Mouse (Mus musculus) heart, postnatal 10 days (tissue): ENCODE data around the gene Plekhg1. TPM values are rescaled to one million over a fixed set of nuclear protein-coding genes. Genes with fewer than 3 reads are reported as not detected.
A peak's percentile ranks its signal among the peaks of the same experiment; 100 is the strongest.

ENCODE experiments used
- DNase-seq, 2 experiments: peaks; one replicate each; pipeline ENCODE4 v3.0.0; 2021
- intact Hi-C: fragments of 180-260 bp; cut with DNase I; formaldehyde crosslinking; loops from one replicate; pipeline ENCODE4 v1.15.1; 2025
- total RNA-seq, 2 experiments: library from RNA; stranded (reverse); gene quantifications; 2 replicates each; pipeline ENCODE4 v1.2.3; 2021

The Plekhg1 gene
- total RNA-seq, 2 experiments from 2014 or later: 23.3 to 23.4 TPM

DNA sequence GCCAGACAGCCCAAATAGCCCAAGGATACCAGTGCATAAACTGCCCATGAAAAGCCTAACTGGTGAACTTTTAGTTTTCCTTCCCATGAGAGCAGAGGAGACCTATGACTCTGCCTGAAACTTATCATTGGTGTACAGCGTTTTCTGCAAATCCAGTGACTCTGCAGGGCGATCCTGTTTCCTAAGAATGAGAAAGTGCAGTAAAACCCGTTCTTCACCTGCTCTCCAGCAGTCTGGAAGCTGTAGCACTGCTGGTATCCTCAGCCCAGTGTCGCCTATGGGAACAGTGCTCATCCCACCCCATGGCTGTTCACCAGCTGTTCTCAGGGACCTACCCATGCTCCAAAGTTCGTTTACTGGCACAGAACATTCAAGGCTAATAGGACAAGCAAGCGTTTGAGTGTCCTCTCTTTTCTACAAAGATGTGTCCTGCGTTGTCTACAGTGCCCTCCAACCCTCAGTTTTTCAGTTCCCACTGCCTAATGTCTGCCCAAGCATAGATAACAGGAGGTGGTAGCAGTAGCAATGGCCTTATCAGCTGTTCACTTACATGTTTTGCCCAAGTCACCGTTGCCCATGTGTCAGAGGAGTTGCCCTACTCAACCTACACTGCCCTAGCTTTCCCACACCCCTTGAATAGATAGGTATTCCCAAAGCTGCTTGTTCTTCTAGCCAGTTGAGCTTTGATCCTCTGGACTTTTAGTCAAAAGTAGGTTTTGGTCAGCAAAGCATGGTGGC, 253.4 kb downstream of the Plekhg1 start:
- intact Hi-C loops: no loop called here
- no peak for DNase-seq

DNA sequence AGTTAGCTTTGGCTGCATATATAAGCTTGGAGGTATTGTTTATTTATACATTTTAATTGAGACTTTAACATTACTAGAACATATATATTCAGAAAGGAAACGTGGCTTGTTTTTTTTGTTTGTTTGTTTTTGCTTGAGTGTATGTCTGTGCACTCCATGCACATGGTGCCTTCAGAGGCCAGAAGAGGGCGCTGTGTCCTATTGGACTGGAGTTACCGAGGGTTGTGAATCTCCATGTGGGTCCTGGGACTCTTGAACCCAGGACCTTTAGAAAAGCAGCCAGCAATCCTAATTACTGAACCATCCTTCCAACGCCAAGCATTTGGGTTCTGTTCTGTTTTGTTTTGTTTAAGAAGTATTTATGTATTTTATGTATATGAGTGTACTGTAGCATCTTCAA, 255.1 kb downstream of the Plekhg1 start:
- intact Hi-C loops: loop anchor here (5.0 kb wide), 2 partner anchors 82 to 377 kb away; no protein-coding TSS in a partner anchor
- no peak for DNase-seq

DNA sequence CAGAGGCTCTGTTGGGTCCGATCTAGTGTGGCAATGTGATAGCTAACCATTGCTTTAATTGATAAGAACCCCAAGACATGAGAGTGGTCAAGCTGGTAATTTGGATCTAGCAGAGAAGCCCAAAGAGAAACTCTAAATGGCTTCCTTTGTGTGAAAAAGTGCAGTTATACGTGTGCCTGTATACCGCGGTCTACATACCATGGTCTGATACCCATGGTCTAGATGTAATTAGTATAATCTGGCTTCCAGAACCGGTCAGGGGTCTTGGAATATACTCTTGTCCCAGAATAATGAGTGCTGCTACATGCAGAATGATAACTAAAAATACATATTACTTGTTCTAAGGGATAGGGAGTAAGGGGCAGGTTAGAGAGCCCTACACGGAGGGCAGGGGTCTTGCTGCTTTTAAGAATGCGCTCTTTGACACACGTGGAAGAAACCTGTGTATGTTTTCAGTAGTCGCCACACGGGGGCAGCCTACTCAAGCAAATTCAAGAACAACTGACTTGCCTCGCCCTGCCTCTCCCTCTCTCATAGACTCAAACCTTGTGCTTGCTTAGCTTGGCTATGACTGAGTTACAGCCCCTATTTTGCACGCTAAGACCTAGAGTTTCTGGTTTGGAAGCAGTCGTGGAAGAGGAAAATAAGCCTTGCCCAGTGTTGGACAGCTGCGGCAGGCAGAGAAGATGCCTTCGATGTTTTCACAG, 256.2 kb downstream of the Plekhg1 start:
- DNase-seq: peak; percentile 75 to 82
- intact Hi-C loops: loop anchor here (2.0 to 5.0 kb wide), 3 partner anchors 81 to 376 kb away; no protein-coding TSS in a partner anchor

DNA sequence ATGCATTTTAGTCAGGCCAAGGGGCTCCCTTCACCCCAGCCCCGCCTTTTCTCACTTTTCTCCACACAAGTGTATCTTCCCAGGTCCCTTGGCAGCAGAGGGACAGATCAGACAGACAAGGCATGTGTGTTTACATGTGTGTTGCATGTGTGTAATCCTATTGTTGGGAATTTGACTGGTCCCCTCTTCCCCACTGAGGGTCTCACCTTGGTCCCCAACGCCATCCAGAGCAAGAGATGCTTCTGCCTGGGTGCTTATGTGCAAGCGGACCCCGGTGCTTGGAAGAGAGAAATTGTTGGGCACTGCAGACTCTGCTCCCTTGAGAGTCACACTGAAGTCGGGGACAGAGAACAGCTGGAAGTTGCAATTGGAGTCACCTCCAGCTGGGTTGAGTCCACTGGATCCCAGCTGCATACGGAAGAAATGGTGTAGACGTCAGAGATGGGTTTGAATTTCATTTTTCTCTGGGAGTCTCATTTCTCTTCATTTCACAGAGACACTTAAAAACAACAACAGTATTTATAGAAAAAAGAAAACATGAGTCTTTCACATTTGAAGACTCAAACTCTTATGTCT, 257.8 kb downstream of the Plekhg1 start:
- peak; percentile 38 to 46 for DNase-seq
- intact Hi-C loops: loop anchor here (2.0 to 5.0 kb wide), 3 partner anchors 79 to 374 kb away; no protein-coding TSS in a partner anchor

DNA sequence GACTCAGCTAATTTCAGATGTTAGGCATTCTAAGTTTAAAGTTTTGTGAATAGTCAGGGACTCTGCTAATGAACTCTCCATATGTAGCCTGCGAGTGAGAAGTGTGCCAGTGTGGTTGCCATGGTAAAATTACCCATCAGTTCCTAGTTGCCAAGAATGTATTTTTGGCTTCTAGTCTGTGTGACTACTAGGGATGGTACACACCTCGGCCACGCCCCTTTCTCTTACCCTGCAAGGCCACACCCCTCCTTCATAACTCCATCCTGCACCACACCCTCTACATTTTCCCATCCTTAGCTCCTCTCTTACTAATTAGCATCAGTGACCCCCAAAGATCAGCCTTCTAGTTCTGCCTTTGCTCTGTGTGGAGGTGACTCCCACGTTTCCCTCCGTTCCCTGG, 262.5 kb downstream of the Plekhg1 start:
- intact Hi-C loops: no loop called here
- DNase-seq: no peak

DNA sequence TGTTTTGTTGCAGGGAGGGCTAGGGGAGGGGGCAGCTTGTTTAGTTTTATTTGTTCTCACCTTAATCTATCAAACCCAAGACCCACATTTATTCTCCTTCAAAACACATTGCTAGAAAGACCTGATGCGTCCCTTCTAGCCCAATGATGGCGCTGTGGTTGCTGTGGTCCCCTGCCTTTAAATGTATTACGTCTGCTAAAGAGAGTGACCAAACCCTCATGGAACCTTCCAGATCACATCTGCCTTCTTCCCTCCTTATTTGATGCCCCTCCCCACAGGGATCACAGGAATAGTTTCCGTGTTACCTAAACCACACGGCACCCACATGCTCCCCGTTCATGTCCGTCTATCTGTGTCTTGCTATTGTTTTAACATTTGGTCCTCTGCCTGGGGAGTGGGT, 265.0 kb downstream of the Plekhg1 start:
- intact Hi-C loops: no loop called here

DNA sequence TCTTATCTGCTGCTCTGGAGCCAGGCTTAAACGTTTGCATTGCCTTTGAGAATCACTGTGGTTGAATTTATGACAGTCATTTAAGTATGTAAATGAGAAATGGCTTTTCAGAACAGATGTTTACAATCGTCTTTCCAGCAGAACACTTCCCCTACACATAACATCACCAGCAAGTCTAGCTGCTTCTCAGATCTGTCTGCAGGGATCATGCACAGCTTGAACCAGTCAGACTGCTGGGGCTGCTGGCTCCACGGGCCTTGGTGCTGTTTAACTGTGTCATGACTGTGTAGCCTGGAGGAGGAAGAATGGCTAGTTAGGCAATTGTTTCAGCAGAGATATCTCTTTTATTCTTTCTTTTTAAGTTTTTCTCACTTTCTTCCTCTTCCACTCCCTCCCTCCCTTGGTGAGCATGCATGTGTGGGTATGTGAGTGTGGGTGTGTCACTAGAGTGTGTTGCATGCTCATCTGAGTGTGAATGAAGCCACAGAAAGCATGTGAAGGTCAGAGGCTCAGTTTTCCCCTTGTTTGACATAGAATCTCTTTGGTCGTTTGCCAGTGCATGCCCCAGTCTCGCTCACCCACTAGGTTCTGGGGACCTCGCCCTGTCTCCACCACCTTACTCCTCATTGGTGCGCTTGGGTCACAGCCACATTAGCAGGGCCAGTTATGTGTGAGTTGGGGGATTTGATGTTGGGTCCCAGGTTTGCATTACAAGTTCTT, 266.3 kb downstream of the Plekhg1 start:
- intact Hi-C loops: no loop called here

More for the DNA sequence above, 265.0 kb downstream of the Plekhg1 start:
- DNase-seq: peak; percentile 39 to 40

More for the DNA sequence above, 266.3 kb downstream of the Plekhg1 start:
- peak; percentile 64 to 66 for DNase-seq

Other genes starting within 250 kb of the Plekhg1 start
- gene Iyd, start 200.1 kb upstream of the Plekhg1 start, total RNA-seq: under 1 TPM in 1 of 2 experiments, not detected in 1; 0.79 TPM
- gene Mthfd1l, start 232.8 kb downstream of the Plekhg1 start, total RNA-seq: 1 to 10 TPM; 3.4 to 4.3 TPM